Mouse (Mus musculus) MEL (cell line): ENCODE data around the gene Trim65. TPM values are rescaled to one million over a fixed set of nuclear protein-coding genes. Genes with fewer than 3 reads are reported as not detected.
"Not testable (repeated sequence)": the region's sequence is repeated elsewhere in the genome, so short reads cannot be mapped to it uniquely, and the experiment has no call there.

ENCODE experiments used
- DNase-seq: peaks from one replicate; pipeline ENCODE4 v3.0.0; 2011; ENCODE audit warnings: low read depth, low spot score
- H3K27ac ChIP-seq: 2 replicates; pipeline ENCODE4 v1.5.1; 2012; ENCODE audit warnings: low read depth, mild to moderate bottlenecking, control low read depth, low read length, moderate library complexity; ENCODE audit not compliant: control insufficient read depth
- H3K27me3 ChIP-seq, 2 experiments: fragments of 150-350 bp in 1 of 2; sonication (generic) in 1 of 2; 2 replicates each; pipeline ENCODE4 v1.6.1; 2012; ENCODE audit warnings: low read length in 2 of 2, mild to moderate bottlenecking in 2 of 2, improper control_type of control experiment in 1 of 2, moderate library complexity in 1 of 2; ENCODE audit not compliant: insufficient read depth in 2 of 2, control insufficient read depth in 1 of 2
- H3K36me3 ChIP-seq, 2 experiments: 2 replicates each; pipeline ENCODE4 v1.6.1; 2012 to 2014; ENCODE audit warnings: low read length in 2 of 2, improper control_type of control experiment in 1 of 2, inconsistent platforms in 1 of 2, mild to moderate bottlenecking in 1 of 2; ENCODE audit not compliant: insufficient read depth in 2 of 2, control insufficient read depth in 1 of 2
- H3K4me1 ChIP-seq, 2 experiments: fragments of 150-350 bp in 1 of 2; sonication (generic) in 1 of 2; 2 replicates each; pipeline ENCODE4 v1.6.1; 2012; ENCODE audit warnings: low read length in 2 of 2, improper control_type of control experiment in 1 of 2, mild to moderate bottlenecking in 1 of 2; ENCODE audit not compliant: insufficient read depth in 2 of 2, control insufficient read depth in 1 of 2
- H3K4me3 ChIP-seq, 2 experiments: fragments of 150-350 bp in 1 of 2; sonication (generic) in 1 of 2; 2 replicates each; pipeline ENCODE4 v1.5.1; 2012; ENCODE audit warnings: low read depth in 2 of 2, low read length in 2 of 2, mild to moderate bottlenecking in 2 of 2, moderate library complexity in 2 of 2, control low read depth in 1 of 2, improper control_type of control experiment in 1 of 2; ENCODE audit not compliant: control insufficient read depth in 1 of 2, insufficient read depth in 1 of 2
- H3K79me2 ChIP-seq: 2 replicates; pipeline ENCODE4 v1.6.1; 2012; ENCODE audit warnings: mild to moderate bottlenecking, low read length, moderate library complexity; ENCODE audit not compliant: control insufficient read depth, poor library complexity, insufficient read depth
- H3K9ac ChIP-seq: 2 replicates; pipeline ENCODE4 v1.6.1; 2012; ENCODE audit warnings: low read depth, mild to moderate bottlenecking, control low read depth, low read length, moderate library complexity; ENCODE audit not compliant: control insufficient read depth, poor library complexity, severe bottlenecking
- H3K9me3 ChIP-seq: fragments of 150-350 bp; sonication (generic); replicated peaks from 2 replicates; pipeline ENCODE4 v1.6.1; 2012; ENCODE audit warnings: mild to moderate bottlenecking, low read length, improper control_type of control experiment, moderate library complexity; ENCODE audit not compliant: insufficient read depth
- BHLHE40 ChIP-seq: IDR thresholded peaks from 2 replicates; pipeline ENCODE4 v1.6.1; 2012; ENCODE audit warnings: low read depth, mild to moderate bottlenecking, inconsistent platforms, low read length, improper control_type of control experiment, borderline replicate concordance
- CHD1 ChIP-seq: IDR thresholded peaks from 2 replicates; pipeline ENCODE4 v1.6.1; 2012; ENCODE audit warnings: low read depth, mild to moderate bottlenecking, inconsistent platforms, low read length, improper control_type of control experiment
- CTCF ChIP-seq, 3 experiments: IDR thresholded peaks in 2 of 3; conservative IDR thresholded peaks in 1 of 3; 2 replicates each; pipeline ENCODE4 v1.5.1; 2011 to 2012; ENCODE audit warnings: low read length in 3 of 3, low read depth in 2 of 3, mild to moderate bottlenecking in 2 of 3, improper control_type of control experiment in 1 of 3, inconsistent platforms in 1 of 3, mixed read lengths in 1 of 3, moderate library complexity in 1 of 3; ENCODE audit not compliant: control insufficient read depth in 1 of 3, insufficient read depth in 1 of 3, poor library complexity in 1 of 3, severe bottlenecking in 1 of 3
- ELF1 ChIP-seq: IDR thresholded peaks from 2 replicates; pipeline ENCODE4 v1.6.1; 2014; ENCODE audit warnings: low read depth, mild to moderate bottlenecking, inconsistent platforms, low read length, improper control_type of control experiment, moderate library complexity
- ETS1 ChIP-seq: IDR thresholded peaks from 2 replicates; pipeline ENCODE4 v1.6.1; 2012; ENCODE audit warnings: low read depth, mild to moderate bottlenecking, inconsistent platforms, low read length, improper control_type of control experiment, moderate library complexity
- GABPA ChIP-seq: IDR thresholded peaks from 2 replicates; pipeline ENCODE4 v1.6.1; 2012; ENCODE audit warnings: low read depth, mild to moderate bottlenecking, inconsistent platforms, low read length, improper control_type of control experiment, moderate library complexity
- HCFC1 ChIP-seq: IDR thresholded peaks from 2 replicates; pipeline ENCODE4 v1.6.1; 2012; ENCODE audit warnings: low read depth, mild to moderate bottlenecking, inconsistent platforms, low read length, improper control_type of control experiment, moderate library complexity
- JUND ChIP-seq: IDR thresholded peaks from 2 replicates; pipeline ENCODE4 v1.6.1; 2011; ENCODE audit warnings: low read depth, mild to moderate bottlenecking, improper control_type of control experiment, low read length
- MAFK ChIP-seq: IDR thresholded peaks from 2 replicates; pipeline ENCODE4 v1.6.1; 2011; ENCODE audit warnings: low read depth, mild to moderate bottlenecking, low read length, improper control_type of control experiment, borderline replicate concordance
- MXI1 ChIP-seq: IDR thresholded peaks from 2 replicates; pipeline ENCODE4 v1.6.1; 2011; ENCODE audit warnings: mild to moderate bottlenecking, low read depth, low read length, improper control_type of control experiment
- MYC ChIP-seq: IDR thresholded peaks from 2 replicates; pipeline ENCODE4 v1.6.1; 2011; ENCODE audit warnings: low read depth, mild to moderate bottlenecking, low read length, improper control_type of control experiment, moderate library complexity
- NELFE ChIP-seq: IDR thresholded peaks from 2 replicates; pipeline ENCODE4 v1.6.1; 2011; ENCODE audit warnings: low read depth, low read length, improper control_type of control experiment
- POLR2A ChIP-seq, 2 experiments: IDR thresholded peaks; 2 replicates each; pipeline ENCODE4 v1.6.1; 2011 to 2012; ENCODE audit warnings: low read length in 2 of 2, mild to moderate bottlenecking in 2 of 2, control low read depth in 1 of 2, improper control_type of control experiment in 1 of 2, low read depth in 1 of 2, moderate library complexity in 1 of 2; ENCODE audit not compliant: control insufficient read depth in 1 of 2, insufficient read depth in 1 of 2, poor library complexity in 1 of 2
- RAD21 ChIP-seq: IDR thresholded peaks from 2 replicates; pipeline ENCODE4 v1.6.1; 2011; ENCODE audit warnings: mild to moderate bottlenecking, low read depth, low read length, improper control_type of control experiment
- RCOR1 ChIP-seq: IDR thresholded peaks from 2 replicates; pipeline ENCODE4 v1.6.1; 2012; ENCODE audit warnings: low read depth, mild to moderate bottlenecking, inconsistent platforms, low read length, improper control_type of control experiment
- SIN3A ChIP-seq: IDR thresholded peaks from 2 replicates; pipeline ENCODE4 v1.6.1; 2012; ENCODE audit warnings: low read length, improper control_type of control experiment, inconsistent platforms
- TBP ChIP-seq: IDR thresholded peaks from 2 replicates; pipeline ENCODE4 v1.8.0; 2011; ENCODE audit warnings: low read depth, low read length, improper control_type of control experiment
- USF1 ChIP-seq: IDR thresholded peaks from 2 replicates; pipeline ENCODE4 v1.6.1; 2014; ENCODE audit warnings: low read depth, mild to moderate bottlenecking, inconsistent platforms, low read length, improper control_type of control experiment, moderate library complexity
- USF2 ChIP-seq, 2 experiments: IDR thresholded peaks; 2 replicates each; pipeline ENCODE4 v1.6.1; 2011 to 2012; ENCODE audit warnings: improper control_type of control experiment in 2 of 2, low read length in 2 of 2, borderline replicate concordance in 1 of 2, inconsistent platforms in 1 of 2, low read depth in 1 of 2, mild to moderate bottlenecking in 1 of 2; ENCODE audit not compliant: insufficient read depth in 1 of 2
- ZC3H11A ChIP-seq: IDR thresholded peaks from 2 replicates; pipeline ENCODE4 v1.6.1; 2012; ENCODE audit warnings: low read depth, mild to moderate bottlenecking, inconsistent platforms, low read length, improper control_type of control experiment
- ZKSCAN1 ChIP-seq: IDR thresholded peaks from 2 replicates; pipeline ENCODE4 v1.6.1; 2012; ENCODE audit warnings: low read depth, mild to moderate bottlenecking, inconsistent platforms, low read length, improper control_type of control experiment, moderate library complexity
- ZMIZ1 ChIP-seq: IDR thresholded peaks from 2 replicates; pipeline ENCODE4 v1.6.1; 2012; ENCODE audit warnings: low read depth, mild to moderate bottlenecking, inconsistent platforms, low read length, improper control_type of control experiment, moderate library complexity
- polyA plus RNA-seq, 2 experiments: library from polyadenylated mRNA; stranded (reverse) in 1 of 2; unstranded in 1 of 2; fragments of >175 nt in 1 of 2; fragments of >200 nt in 1 of 2; gene quantifications; 2 replicates each; pipeline versions ENCODE4 v1.2.1 to v1.2.4; 2012; ENCODE audit warnings: low replicate concordance in 2 of 2, low read depth in 1 of 2; ENCODE audit not compliant: insufficient read length in 2 of 2, insufficient read depth in 1 of 2, missing spikeins in 1 of 2
- total RNA-seq: library from RNA; depleted of rRNA; stranded (reverse); fragments of 300-350 nt; gene quantifications from 2 replicates; pipeline ENCODE4 v1.2.3, GENCODE M21; 2012

The Trim65 gene
- total and polyA plus RNA-seq, 3 experiments = 8.8 to 10.7 TPM; not detected in 1

GRCm38 (mm10) chr11:116093771-116094565, 37.0 kb downstream of the Trim65 start (continued):
- TF ChIP-seq NELFE = peak; percentile 22
- no peak for TF ChIP-seq GABPA
- TF ChIP-seq JUND = peak; percentile 81; the same call in 1 of the 2 replicates
- peak; percentile 94 for TF ChIP-seq USF1
- TF ChIP-seq, all 39 proteins: peak for 27

DNA sequence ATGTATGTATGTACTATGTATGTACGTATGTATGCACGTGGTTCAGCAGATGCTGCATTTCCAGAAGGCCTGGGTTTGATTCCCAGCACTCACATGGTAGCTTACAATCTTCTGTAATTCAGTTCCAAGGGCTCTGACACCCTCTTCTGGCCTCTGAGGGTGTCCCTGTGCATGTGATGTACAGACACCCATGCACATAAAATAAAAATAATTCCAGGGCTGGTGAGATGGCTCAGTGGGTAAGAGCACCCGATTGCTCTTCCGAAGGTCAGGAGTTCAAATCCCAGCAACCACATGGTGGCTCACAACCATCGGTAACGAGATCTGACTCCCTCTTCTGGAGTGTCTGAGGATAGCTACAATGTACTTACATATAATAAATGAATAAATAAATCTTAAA, 38.0 kb downstream of the Trim65 start:
- H3K9me3 ChIP-seq, H3K9ac ChIP-seq, DNase-seq, H3K27me3 ChIP-seq, H3K79me2 ChIP-seq, H3K4me3 ChIP-seq: not testable (repeated sequence)
- H3K27ac ChIP-seq = peak overlapping the region; percentile 94
- peaks cover 17 to 27% of the 10 kb centered on the region in 2 experiments for H3K4me1 ChIP-seq
- TF ChIP-seq TBP = peak; percentile 94
- 0 out of 2 replicates have a peak, but pooled peaks have one; percentile 42 for TF ChIP-seq MYC
- 0 out of 6 replicates have a peak, but pooled peaks of 2 of the 3 experiments have one; percentile 9 to 25 for TF ChIP-seq CTCF (IDR thresholded peaks at IDR 0.05 in 2 of 3, conservative IDR thresholded peaks at IDR 0.05 in 1 of 3; ENCODE audit: control insufficient read depth in 1 of 3, insufficient read depth in 1 of 3, low read depth in 2 of 3, low read length in 3 of 3, poor library complexity in 1 of 3, severe bottlenecking in 1 of 3)
- peaks cover 0 to 30% of the 10 kb centered on the region in 2 experiments; a peak in 2 of 4 replicates for H3K36me3 ChIP-seq

GRCm38 (mm10) chr11:116091591-116091990, 39.3 kb downstream of the Trim65 start:
- Histone ChIP-seq H3K4me3 (no peak overlapping the region), H3K27ac (no peak overlapping the region), H3K9ac (no peak overlapping the region), H3K9me3 (no peaks in the 10 kb centered on the region), H3K27me3 (no peaks in the 10 kb centered on the region), H3K79me2 (peaks cover 1% of the 10 kb centered on the region; the same call in 1 of the 2 replicates), H3K4me1 (peaks cover 17 to 30% of the 10 kb centered on the region in 2 experiments), H3K36me3 (peaks cover 0 to 32% of the 10 kb centered on the region in 2 experiments; a peak in 2 of 4 replicates)
- DNase-seq = no peak
- TF ChIP-seq ZC3H11A (no peak), BHLHE40 (no peak), TBP (no peak), SIN3A (no peak), ELF1 (no peak), MAFK (no peak), POLR2A (IDR thresholded peaks at IDR 0.05; ENCODE audit: control insufficient read depth in 1 of 2, insufficient read depth in 1 of 2, low read depth in 1 of 2, low read length in 2 of 2, poor library complexity in 1 of 2) (no peak), RCOR1 (no peak), NELFE (no peak), MYC (no peak), CTCF (IDR thresholded peaks at IDR 0.05 in 2 of 3, conservative IDR thresholded peaks at IDR 0.05 in 1 of 3; ENCODE audit: control insufficient read depth in 1 of 3, insufficient read depth in 1 of 3, low read depth in 2 of 3, low read length in 3 of 3, poor library complexity in 1 of 3, severe bottlenecking in 1 of 3) (no peak), RAD21 (no peak), ZMIZ1 (no peak), CHD1 (no peak), HCFC1 (no peak), ETS1 (no peak), ZKSCAN1 (no peak), JUND (no peak), USF2 (IDR thresholded peaks at IDR 0.05; ENCODE audit: borderline replicate concordance in 1 of 2, insufficient read depth in 1 of 2, low read depth in 1 of 2, low read length in 2 of 2) (no peak), MXI1 (no peak)
